In the genomic region with DNA sequence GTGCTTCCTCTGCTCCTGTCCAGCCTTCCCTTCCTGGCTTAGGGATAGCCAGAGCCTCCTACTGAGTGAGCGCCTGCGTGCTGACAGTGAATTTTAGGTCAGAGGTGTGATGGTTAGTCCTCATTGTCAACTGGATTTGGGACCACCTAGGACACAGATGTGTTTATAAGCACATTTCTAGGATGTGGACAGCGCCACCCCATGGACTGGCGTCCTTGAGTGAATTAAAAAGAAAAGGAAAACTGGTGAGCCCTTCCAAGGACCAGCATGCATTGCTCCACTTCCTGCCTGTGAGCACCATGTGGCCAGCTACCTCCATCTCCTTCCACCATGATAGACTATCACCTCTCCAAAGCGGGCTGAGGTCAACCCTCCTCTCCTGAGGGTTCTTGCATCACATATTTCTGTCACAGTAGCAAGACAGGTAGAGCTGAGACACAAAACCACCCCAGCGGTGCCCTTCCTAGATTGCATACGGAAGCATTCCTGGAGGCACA, we compare ENCODE assay signal across 10 mouse cellular contexts.
"Had no signal": no experiment of that assay in that cellular context is flagged by ENCODE, and none has a peak within 500 bp of the region (broad histone marks: within the 10 kb centered on the region; RNA-seq: fewer than 3 reads in every experiment).

No protein-coding gene starts in this region.

- H3K4me3 ChIP-seq: layer of hippocampus, adult 2 months; limb, embryonic 13.5 days; liver, embryonic 15.5 days; midbrain, embryonic 13.5 days; neural tube, embryonic 12.5 days had no signal

- ATAC-seq: lung, postnatal 0 days; midbrain, embryonic 13.5 days had no signal

- H3K9me3 ChIP-seq: limb, embryonic 13.5 days; liver, embryonic 15.5 days; midbrain, embryonic 13.5 days; neural tube, embryonic 12.5 days had no signal

- H3K4me1 ChIP-seq: midbrain, embryonic 13.5 days had no signal

- DNase-seq: lung, adult 2 months; lung, postnatal 36 days; thymus, adult 18-20 months; thymus, postnatal 14 days had no signal

- H3K27me3 ChIP-seq: limb, embryonic 13.5 days; liver, embryonic 15.5 days; midbrain, embryonic 13.5 days; neural tube, embryonic 12.5 days had no signal

- H3K9ac ChIP-seq: limb, embryonic 13.5 days; liver, embryonic 15.5 days; midbrain, embryonic 13.5 days; neural tube, embryonic 12.5 days had no signal

- H3K4me2 ChIP-seq: limb, embryonic 13.5 days; liver, embryonic 15.5 days; midbrain, embryonic 13.5 days; neural tube, embryonic 12.5 days had no signal

- H3K27ac ChIP-seq: layer of hippocampus, adult 2 months; limb, embryonic 13.5 days; liver, embryonic 15.5 days; midbrain, embryonic 13.5 days; neural tube, embryonic 12.5 days had no signal
